In genomic region chr11:60307375-60307825, GRCm38 (mm10) we compare ENCODE assay signal across 8 mouse cellular contexts. TPM values are rescaled to one million over a fixed set of nuclear protein-coding genes. Genes with fewer than 3 reads are reported as not detected.
DNase-seq lines count a peak whose midpoint lies in the region; ATAC-seq and TF ChIP-seq lines count a peak whose summit lies in the region.

No protein-coding gene starts in this region.

- no peaks in the 10 kb centered on the region for H3K9me3 ChIP-seq in MEL (replicated peaks; ENCODE audit: insufficient read depth, low read length)
- no peaks in the 10 kb centered on the region for H3K9me3 ChIP-seq in intestine, embryonic 15.5 days

- no peak overlapping the region for H3K4me2 ChIP-seq in intestine, embryonic 15.5 days (replicated peaks)
- H3K4me2 ChIP-seq in myocyte (ENCODE audit: low read depth): no peak overlapping the region

- peak overlapping the region; percentile 75; the same call in 1 of the 2 replicates for H3K27ac ChIP-seq in gastrocnemius, adult 2 months
- no peak overlapping the region for H3K27ac ChIP-seq in MEL (ENCODE audit: control insufficient read depth, low read depth, low read length)
- H3K27ac ChIP-seq in intestine, embryonic 15.5 days: peak overlapping the region; percentile 85; the same call in 1 of the 2 replicates

- TF ChIP-seq CTCF in gastrocnemius, adult 2 months (IDR thresholded peaks at IDR 0.05): peak; percentile 57
- TF ChIP-seq CTCF in MEL (IDR thresholded peaks at IDR 0.05 in 2 of 3, conservative IDR thresholded peaks at IDR 0.05 in 1 of 3; ENCODE audit: control insufficient read depth in 1 of 3, insufficient read depth in 1 of 3, low read depth in 2 of 3, low read length in 3 of 3, poor library complexity in 1 of 3, severe bottlenecking in 1 of 3): peak; percentile 62 to 75 (median 73)

- WGBS in intestine, embryonic 15.5 days: 49% methylated on average over 2 of the region's 2 CpGs

- no peak overlapping the region for H3ac ChIP-seq in myocyte (ENCODE audit: control insufficient read depth, insufficient read length)

- no peaks in the 10 kb centered on the region for H3K79me2 ChIP-seq in MEL (ENCODE audit: control insufficient read depth, insufficient read depth, low read length, poor library complexity)
- no peaks in the 10 kb centered on the region for H3K79me2 ChIP-seq in myocyte (ENCODE audit: control insufficient read depth, insufficient read depth)

- DNase-seq in gastrocnemius, adult 2 months: no peak
- no peak for DNase-seq in gastrocnemius, postnatal 4 days (ENCODE audit: low spot score in 2 of 2)
- peak; percentile 74 for DNase-seq in MEL (ENCODE audit: low read depth, low spot score)
- DNase-seq in layer of hippocampus, postnatal 25 days (ENCODE audit: extremely low spot score in 1 of 2, low spot score in 1 of 2): no peak
- DNase-seq in layer of hippocampus, postnatal 14 days (ENCODE audit: low spot score in 2 of 2): no peak
- no peak for DNase-seq in ovary, postnatal 14 days (ENCODE audit: low spot score)

- no peak for TF ChIP-seq POLR2A in MEL (IDR thresholded peaks at IDR 0.05; ENCODE audit: control insufficient read depth in 1 of 2, insufficient read depth in 1 of 2, low read depth in 1 of 2, low read length in 2 of 2, poor library complexity in 1 of 2)
- no peak for TF ChIP-seq POLR2A in myocyte (IDR thresholded peaks at IDR 0.05; ENCODE audit: insufficient read length, low read depth)

- no peaks in the 10 kb centered on the region for H3K4me1 ChIP-seq in MEL (ENCODE audit: control insufficient read depth in 1 of 2, insufficient read depth in 2 of 2, low read length in 2 of 2)
- H3K4me1 ChIP-seq in intestine, embryonic 15.5 days (replicated peaks): peaks cover 39% of the 10 kb centered on the region

- no peak overlapping the region for H3K4me3 ChIP-seq in gastrocnemius, adult 2 months
- H3K4me3 ChIP-seq in MEL (ENCODE audit: control insufficient read depth in 1 of 2, insufficient read depth in 1 of 2, low read depth in 2 of 2, low read length in 2 of 2) (no peak overlapping the region), myocyte (no peak overlapping the region)
- no peak overlapping the region for H3K4me3 ChIP-seq in intestine, embryonic 15.5 days (replicated peaks)

- intact Hi-C loops in gastrocnemius, adult 2 months (cut with DNase I): no loop called here

- ATAC-seq in intestine, embryonic 15.5 days: no peak

- H3K27me3 ChIP-seq in MEL (ENCODE audit: control insufficient read depth in 1 of 2, insufficient read depth in 2 of 2, low read length in 2 of 2) (no peaks in the 10 kb centered on the region), myocyte (ENCODE audit: control insufficient read depth, insufficient read depth, insufficient read length) (no peaks in the 10 kb centered on the region)
- H3K27me3 ChIP-seq in intestine, embryonic 15.5 days (replicated peaks): no peaks in the 10 kb centered on the region

- TF ChIP-seq EP300 in MEL (IDR thresholded peaks at IDR 0.05; ENCODE audit: low read depth in 1 of 2, low read length in 2 of 2): no peak

- H3K9ac ChIP-seq in MEL (ENCODE audit: control insufficient read depth, low read depth, low read length, poor library complexity, severe bottlenecking): no peak overlapping the region
- H3K9ac ChIP-seq in intestine, embryonic 15.5 days: no peak overlapping the region

- peak; percentile 52 for TF ChIP-seq RAD21 in MEL (IDR thresholded peaks at IDR 0.05; ENCODE audit: low read depth, low read length)

- H3K36me3 ChIP-seq in MEL (ENCODE audit: control insufficient read depth in 1 of 2, insufficient read depth in 2 of 2, low read length in 2 of 2) (no peaks in the 10 kb centered on the region), myocyte (ENCODE audit: control insufficient read depth, insufficient read depth) (no peaks in the 10 kb centered on the region)
- no peaks in the 10 kb centered on the region for H3K36me3 ChIP-seq in intestine, embryonic 15.5 days

TF ChIP-seq in MEL, 35 proteins besides CTCF, POLR2A, EP300 and RAD21:
- TF ChIP-seq ZC3H11A (IDR thresholded peaks at IDR 0.05; ENCODE audit: low read depth, low read length) (no peak), SMC3 (IDR thresholded peaks at IDR 0.05; ENCODE audit: low read depth, low read length) (peak; percentile 68), USF1 (IDR thresholded peaks at IDR 0.05; ENCODE audit: low read depth, low read length) (no peak), NRF1 (IDR thresholded peaks at IDR 0.05; ENCODE audit: insufficient read depth, low read depth, low read length, poor library complexity, severe bottlenecking) (no peak), MAZ (IDR thresholded peaks at IDR 0.05; ENCODE audit: low read depth, low read length) (no peak)

TF ChIP-seq in myocyte, 11 proteins besides CTCF, POLR2A, EP300 and RAD21:
- TF ChIP-seq MYOG (IDR thresholded peaks at IDR 0.05; ENCODE audit: control insufficient read depth in 1 of 3, insufficient read depth in 1 of 3, insufficient read length in 2 of 3, low read depth in 2 of 3): no peak
- no peak for TF ChIP-seq E2F4 (IDR thresholded peaks at IDR 0.05; ENCODE audit: insufficient read depth)
- TF ChIP-seq MYOD1 (IDR thresholded peaks at IDR 0.05; ENCODE audit: control insufficient read depth in 1 of 3, insufficient read length in 2 of 3, low read depth in 2 of 3): no peak
- no peak for TF ChIP-seq MAX (IDR thresholded peaks at IDR 0.05; ENCODE audit: low read depth)
- 0 out of 2 replicates have a peak, but pooled peaks have one; percentile 32 for TF ChIP-seq CEBPB (IDR thresholded peaks at IDR 0.05; ENCODE audit: insufficient read depth, poor library complexity, severe bottlenecking)
- no peak for TF ChIP-seq SRF (IDR thresholded peaks at IDR 0.05; ENCODE audit: control insufficient read depth, insufficient read length, low read depth)

RNA-seq across cellular contexts. Expression of gene Tom1l2, which starts 45.3 kb away (rescaled TPM):
- 10 to 100 TPM; 63.7 to 63.9 TPM for total RNA-seq in gastrocnemius, adult 2 months (2021)
- 10 to 100 TPM; 37.4 to 45.6 TPM for total RNA-seq in gastrocnemius, postnatal 4 days (2021)
- total RNA-seq in MEL (2012; rRNA removed): 6.6 and 6.8 TPM in 2 replicates
- polyA plus RNA-seq in MEL (2012; ENCODE audit: insufficient read depth in 1 of 2, insufficient read length in 2 of 2, low read depth in 1 of 2, low replicate concordance in 2 of 2, missing spikeins in 1 of 2): 10 to 100 TPM in 1 of 2 experiments, not detected in 1; 12.2 TPM
- polyA plus RNA-seq in intestine, embryonic 15.5 days (2015; fragmentation: Nextera tagmentation; extraction: Ambion mirVana): 22.3 and 27.1 TPM in 2 replicates
- 27.4 TPM for polyA plus RNA-seq in myocyte (2012; fragmentation: generic; extraction: Trizol)
- 100 to 1,000 TPM; 170 to 175 TPM for total RNA-seq in layer of hippocampus, postnatal 25 days (2021)
- 100 to 1,000 TPM; 140 to 147 TPM for total RNA-seq in layer of hippocampus, postnatal 14 days (2021)

RNA-seq across cellular contexts. Expression of gene Drc3, which starts 45.7 kb away (rescaled TPM):
- total RNA-seq in gastrocnemius, adult 2 months (2021): 1 to 10 TPM in 1 of 2 experiments, under 1 TPM in 1; 0.87 to 1.0 TPM
- total RNA-seq in gastrocnemius, postnatal 4 days (2021): 1 to 10 TPM; 1.0 to 1.8 TPM
- total RNA-seq in MEL (2012; rRNA removed): 0.69 and 0.75 TPM in 2 replicates
- under 1 TPM in 1 of 2 experiments, not detected in 1; 0.91 TPM for polyA plus RNA-seq in MEL (2012; ENCODE audit: insufficient read depth in 1 of 2, insufficient read length in 2 of 2, low read depth in 1 of 2, low replicate concordance in 2 of 2, missing spikeins in 1 of 2)
- 1.9 and 2.1 TPM in 2 replicates for polyA plus RNA-seq in intestine, embryonic 15.5 days (2015; fragmentation: Nextera tagmentation; extraction: Ambion mirVana)
- 0.08 TPM for polyA plus RNA-seq in myocyte (2012; fragmentation: generic; extraction: Trizol)
- 1 to 10 TPM; 5.3 to 5.9 TPM for total RNA-seq in layer of hippocampus, postnatal 25 days (2021)
- total RNA-seq in layer of hippocampus, postnatal 14 days (2021): 1 to 10 TPM; 5.2 to 7.3 TPM
